Mouse (Mus musculus): ENCODE results near the gene Bcat2. TPM values are rescaled to one million over a fixed set of nuclear protein-coding genes. Genes with fewer than 3 reads are reported as not detected.

The Bcat2 gene
- polyA plus RNA-seq, 1 experiment from 2014 or later = 25.7 TPM

- Histone ChIP-seq H3K9me3 (ENCODE audit: control insufficient read depth, low read length) (no peaks in the 10 kb centered on the region), H3K4me1 (replicated peaks; ENCODE audit: control insufficient read depth, insufficient read depth, low read length) (no peaks in the 10 kb centered on the region), H3K27me3 (ENCODE audit: control insufficient read depth, insufficient read depth, low read length) (no peaks in the 10 kb centered on the region), H3K4me2 (ENCODE audit: low read depth, low read length, severe bottlenecking) (no peak overlapping the region), H3K36me3 (ENCODE audit: control insufficient read depth, insufficient read depth, low read length) (no peaks in the 10 kb centered on the region), H3K4me3 (ENCODE audit: low read depth, low read length) (no peak overlapping the region), H3K27ac (ENCODE audit: low read depth, low read length) (no peak overlapping the region), H3K9ac (ENCODE audit: low read length) (no peak overlapping the region)
- peak; percentile 88 for DNase-seq (ENCODE audit: low spot score)
- ATAC-seq (replicated peaks; ENCODE audit: low FRiP score) = no peak
- WGBS = 20% methylated on average over 8 of the region's 8 CpGs
Observed at GRCm38 (mm10) chr7:45555787-45556186, 14.2 kb upstream of the Bcat2 start.

GRCm38 (mm10) chr7:45558907-45559306, 11.0 kb upstream of the Bcat2 start:
- ATAC-seq (replicated peaks; ENCODE audit: low FRiP score) = no peak
- 71% methylated on average over 6 of the region's 6 CpGs for WGBS

GRCm38 (mm10) chr7:45560241-45560640, 9.7 kb upstream of the Bcat2 start:
- Histone ChIP-seq H3K27me3 (ENCODE audit: control insufficient read depth, insufficient read depth, low read length) (no peaks in the 10 kb centered on the region), H3K9me3 (ENCODE audit: control insufficient read depth, low read length) (no peaks in the 10 kb centered on the region)

More at GRCm38 (mm10) chr7:45558907-45559306, 11.0 kb upstream of the Bcat2 start:
- Histone ChIP-seq H3K9ac (ENCODE audit: low read length) (no peak overlapping the region), H3K36me3 (ENCODE audit: control insufficient read depth, insufficient read depth, low read length) (no peaks in the 10 kb centered on the region), H3K4me1 (replicated peaks; ENCODE audit: control insufficient read depth, insufficient read depth, low read length) (no peaks in the 10 kb centered on the region), H3K4me2 (ENCODE audit: low read depth, low read length, severe bottlenecking) (no peak overlapping the region), H3K4me3 (ENCODE audit: low read depth, low read length) (no peak overlapping the region), H3K9me3 (ENCODE audit: control insufficient read depth, low read length) (no peaks in the 10 kb centered on the region), H3K27me3 (ENCODE audit: control insufficient read depth, insufficient read depth, low read length) (no peaks in the 10 kb centered on the region), H3K27ac (ENCODE audit: low read depth, low read length) (no peak overlapping the region)
- DNase-seq (ENCODE audit: low spot score) = peak; percentile 20

GRCm38 (mm10) chr7:45560843-45561623, 8.9 kb upstream of the Bcat2 start:
- no peaks in the 10 kb centered on the region for H3K27me3 ChIP-seq (ENCODE audit: control insufficient read depth, insufficient read depth, low read length)
- H3K9ac ChIP-seq (ENCODE audit: low read length) = no peak overlapping the region; the same call in 1 of the 2 replicates
- DNase-seq (ENCODE audit: low spot score) (peak; percentile 79), ATAC-seq (replicated peaks; ENCODE audit: low FRiP score) (no peak)
- no peaks in the 10 kb centered on the region for H3K9me3 ChIP-seq (ENCODE audit: control insufficient read depth, low read length)
- no peak overlapping the region for H3K4me3 ChIP-seq (ENCODE audit: low read depth, low read length)
- H3K4me1 ChIP-seq (replicated peaks; ENCODE audit: control insufficient read depth, insufficient read depth, low read length) = no peaks in the 10 kb centered on the region
- WGBS = 28% methylated on average over 17 of the region's 17 CpGs
- no peak overlapping the region for H3K27ac ChIP-seq (ENCODE audit: low read depth, low read length)
- H3K4me2 ChIP-seq (ENCODE audit: low read depth, low read length, severe bottlenecking) = no peak overlapping the region
- H3K36me3 ChIP-seq (ENCODE audit: control insufficient read depth, insufficient read depth, low read length) = no peaks in the 10 kb centered on the region

More at GRCm38 (mm10) chr7:45560241-45560640, 9.7 kb upstream of the Bcat2 start:
- no peak overlapping the region for H3K4me3 ChIP-seq (ENCODE audit: low read depth, low read length)
- H3K27ac ChIP-seq (ENCODE audit: low read depth, low read length) = no peak overlapping the region
- H3K4me1 ChIP-seq (replicated peaks; ENCODE audit: control insufficient read depth, insufficient read depth, low read length) = no peaks in the 10 kb centered on the region
- 86% methylated on average over 7 of the region's 7 CpGs for WGBS
- ATAC-seq (replicated peaks; ENCODE audit: low FRiP score) = no peak
- no peaks in the 10 kb centered on the region for H3K36me3 ChIP-seq (ENCODE audit: control insufficient read depth, insufficient read depth, low read length)
- H3K9ac ChIP-seq (ENCODE audit: low read length) = no peak overlapping the region
- peak; percentile 38 for DNase-seq (ENCODE audit: low spot score)
- H3K4me2 ChIP-seq (ENCODE audit: low read depth, low read length, severe bottlenecking) = no peak overlapping the region

GRCm38 (mm10) chr7:45561624-45562520, 8.1 kb upstream of the Bcat2 start:
- no peaks in the 10 kb centered on the region for H3K9me3 ChIP-seq (ENCODE audit: control insufficient read depth, low read length)
- H3K4me1 ChIP-seq (replicated peaks; ENCODE audit: control insufficient read depth, insufficient read depth, low read length) = no peaks in the 10 kb centered on the region
- no peaks in the 10 kb centered on the region for H3K27me3 ChIP-seq (ENCODE audit: control insufficient read depth, insufficient read depth, low read length)
- no peak overlapping the region for H3K9ac ChIP-seq (ENCODE audit: low read length)
- H3K4me2 ChIP-seq (ENCODE audit: low read depth, low read length, severe bottlenecking) = no peak overlapping the region
- no peak overlapping the region for H3K27ac ChIP-seq (ENCODE audit: low read depth, low read length)
- DNase-seq (ENCODE audit: low spot score) (peak; percentile 45), ATAC-seq (replicated peaks; ENCODE audit: low FRiP score) (no peak)
- no peak overlapping the region for H3K4me3 ChIP-seq (ENCODE audit: low read depth, low read length)
- 50% methylated on average over 12 of the region's 12 CpGs for whole genome bisulfite sequencing
- H3K36me3 ChIP-seq (ENCODE audit: control insufficient read depth, insufficient read depth, low read length) = no peaks in the 10 kb centered on the region

GRCm38 (mm10) chr7:45564811-45565210, 5.1 kb upstream of the Bcat2 start:
- H3K27ac ChIP-seq (ENCODE audit: low read depth, low read length) = no peak overlapping the region
- no peak overlapping the region for H3K4me3 ChIP-seq (ENCODE audit: low read depth, low read length)
- H3K9me3 ChIP-seq (ENCODE audit: control insufficient read depth, low read length) = no peaks in the 10 kb centered on the region
- no peaks in the 10 kb centered on the region for H3K36me3 ChIP-seq (ENCODE audit: control insufficient read depth, insufficient read depth, low read length)
- DNase-seq (ENCODE audit: low spot score) (no peak), ATAC-seq (replicated peaks; ENCODE audit: low FRiP score) (no peak)
- no peak overlapping the region for H3K9ac ChIP-seq (ENCODE audit: low read length)
- H3K4me2 ChIP-seq (ENCODE audit: low read depth, low read length, severe bottlenecking) = no peak overlapping the region
- H3K4me1 ChIP-seq (replicated peaks; ENCODE audit: control insufficient read depth, insufficient read depth, low read length) = no peaks in the 10 kb centered on the region
- 92% methylated on average over 2 of the region's 2 CpGs for WGBS
- H3K27me3 ChIP-seq (ENCODE audit: control insufficient read depth, insufficient read depth, low read length) = no peaks in the 10 kb centered on the region

- Histone ChIP-seq H3K9me3 (ENCODE audit: control insufficient read depth, low read length) (no peaks in the 10 kb centered on the region), H3K4me2 (ENCODE audit: low read depth, low read length, severe bottlenecking) (no peak overlapping the region), H3K36me3 (ENCODE audit: control insufficient read depth, insufficient read depth, low read length) (no peaks in the 10 kb centered on the region), H3K27ac (ENCODE audit: low read depth, low read length) (no peak overlapping the region), H3K9ac (ENCODE audit: low read length) (no peak overlapping the region), H3K4me1 (replicated peaks; ENCODE audit: control insufficient read depth, insufficient read depth, low read length) (no peaks in the 10 kb centered on the region), H3K27me3 (ENCODE audit: control insufficient read depth, insufficient read depth, low read length) (no peaks in the 10 kb centered on the region), H3K4me3 (ENCODE audit: low read depth, low read length) (no peak overlapping the region)
- ATAC-seq (replicated peaks; ENCODE audit: low FRiP score) (no peak), DNase-seq (ENCODE audit: low spot score) (no peak)
- WGBS = 87% methylated on average over 9 of the region's 9 CpGs
Observed at GRCm38 (mm10) chr7:45565446-45565845, 4.5 kb upstream of the Bcat2 start.

- ATAC-seq (replicated peaks; ENCODE audit: low FRiP score) (no peak), DNase-seq (ENCODE audit: low spot score) (peak; percentile 30)
- Histone ChIP-seq H3K9me3 (ENCODE audit: control insufficient read depth, low read length) (no peaks in the 10 kb centered on the region), H3K36me3 (ENCODE audit: control insufficient read depth, insufficient read depth, low read length) (no peaks in the 10 kb centered on the region), H3K4me1 (replicated peaks; ENCODE audit: control insufficient read depth, insufficient read depth, low read length) (peaks cover 7% of the 10 kb centered on the region; the same call in 1 of the 2 replicates), H3K4me3 (ENCODE audit: low read depth, low read length) (no peak overlapping the region), H3K4me2 (ENCODE audit: low read depth, low read length, severe bottlenecking) (no peak overlapping the region), H3K27me3 (ENCODE audit: control insufficient read depth, insufficient read depth, low read length) (no peaks in the 10 kb centered on the region), H3K27ac (ENCODE audit: low read depth, low read length) (no peak overlapping the region; the same call in 1 of the 2 replicates), H3K9ac (ENCODE audit: low read length) (no peak overlapping the region)
- WGBS = 68% methylated on average over 8 of the region's 8 CpGs
Observed at GRCm38 (mm10) chr7:45567112-45567779, 2.7 kb upstream of the Bcat2 start.

Measured in forebrain, embryonic 11.5 days (tissue).